26 mouse cellular contexts compared by ENCODE assay signal in genomic region chr10:69937291-69937921, GRCm38 (mm10).
DNase-seq lines count a peak whose midpoint lies in the region; TF ChIP-seq lines count a peak whose summit lies in the region.
"Had no signal": no experiment of that assay in that cellular context is flagged by ENCODE, and none has a peak within 500 bp of the region (broad histone marks: within the 10 kb centered on the region; RNA-seq: fewer than 3 reads in every experiment).

No protein-coding gene starts in this region.

- in situ Hi-C loops in CH12.LX (cut with MboI; ENCODE audit: low pct_ligation_motif_present, low pct_unique_long_range_greater_than_20kb, low sequenced_read_pairs) (no loop called here), ES-E14 (cut with MboI; ENCODE audit: low sequenced_read_pairs in 2 of 2, unreplicated experiment in 2 of 2) (no loop called here)

- TF ChIP-seq CTCF in liver, adult 2 months (IDR thresholded peaks at IDR 0.05; ENCODE audit: low read depth, low read length) = no peak
- no peak for TF ChIP-seq CTCF in CH12.LX (conservative IDR thresholded peaks at IDR 0.05 in 1 of 2, IDR thresholded peaks at IDR 0.05 in 1 of 2; ENCODE audit: low read depth in 2 of 2, low read length in 2 of 2)
- TF ChIP-seq CTCF in small intestine, adult 2 months (IDR thresholded peaks at IDR 0.05; ENCODE audit: extremely low read depth, insufficient read length, insufficient replicate concordance, low read depth, low read length) = no peak

- TF ChIP-seq POLR2A in liver, adult 2 months (IDR thresholded peaks at IDR 0.05; ENCODE audit: extremely low read depth, insufficient read depth, low read length) = no peak
- no peak for TF ChIP-seq POLR2A in CH12.LX (IDR thresholded peaks at IDR 0.05; ENCODE audit: low read depth, low read length)
- TF ChIP-seq POLR2A in small intestine, adult 2 months (IDR thresholded peaks at IDR 0.05; ENCODE audit: low read depth, low read length) = no peak

- DNase-seq in liver, adult 2 months (ENCODE audit: extremely low read depth, low read depth, low spot score) = peak; percentile 59
- DNase-seq in liver = no peak
- no peak for DNase-seq in CH12.LX (ENCODE audit: extremely low read depth)
- no peak for DNase-seq in ES-E14 (ENCODE audit: low read depth, low spot score)
- DNase-seq in limb, embryonic 10.5 days (ENCODE audit: low spot score) = no peak
- DNase-seq: adrenal gland, adult 2 months; adrenal gland, postnatal 14 days; cerebellum, adult 11 months; cerebellum, adult 8-10 months; cerebellum, postnatal 10 days; cerebellum, postnatal 36 days; embryo, embryonic 11 days; gastrocnemius, postnatal 25 days; heart, adult 2 months; heart, postnatal 14 days; heart, postnatal 4 days had no signal

- no peaks in the 10 kb centered on the region for H3K27me3 ChIP-seq in liver, adult 2 months (ENCODE audit: control insufficient read depth, insufficient read depth, low read length)
- H3K27me3 ChIP-seq in CH12.LX (replicated peaks) = no peaks in the 10 kb centered on the region
- H3K27me3 ChIP-seq in small intestine, adult 2 months (ENCODE audit: control insufficient read depth, insufficient read depth, low read length) = no peaks in the 10 kb centered on the region
- no peaks in the 10 kb centered on the region for H3K27me3 ChIP-seq in limb, embryonic 10.5 days (ENCODE audit: low read depth, poor library complexity, severe bottlenecking)
- H3K27me3 ChIP-seq: embryonic facial prominence, embryonic 13.5 days; forebrain, embryonic 12.5 days; forebrain, embryonic 15.5 days; heart, embryonic 13.5 days had no signal

- no peak for TF ChIP-seq EP300 in CH12.LX (IDR thresholded peaks at IDR 0.05; ENCODE audit: low read length)

- H3K27ac ChIP-seq in liver, adult 2 months (replicated peaks; ENCODE audit: insufficient read depth, low read depth, low read length) = no peak overlapping the region
- H3K27ac ChIP-seq in CH12.LX (ENCODE audit: insufficient read depth, low read depth) (no peak overlapping the region), ES-E14 (ENCODE audit: insufficient read depth, low read depth, low read length, poor library complexity, severe bottlenecking) (no peak overlapping the region)
- peak overlapping the region; percentile 45 for H3K27ac ChIP-seq in small intestine, adult 2 months (ENCODE audit: insufficient read depth, low read depth, low read length)
- H3K27ac ChIP-seq in limb, embryonic 10.5 days = no peak overlapping the region
- H3K27ac ChIP-seq: embryonic facial prominence, embryonic 10.5 days; embryonic facial prominence, embryonic 13.5 days; forebrain, embryonic 12.5 days; forebrain, embryonic 15.5 days; heart, adult 2 months; heart, embryonic 10.5 days; heart, embryonic 13.5 days; hindbrain, embryonic 14.5 days had no signal

- no peak overlapping the region for H3K4me3 ChIP-seq in liver, adult 2 months (ENCODE audit: insufficient read depth, low read depth, low read length)
- H3K4me3 ChIP-seq in CH12.LX (replicated peaks in 1 of 3; ENCODE audit: low read depth in 2 of 3, low read length in 2 of 3, poor library complexity in 1 of 3) (no peak overlapping the region), ES-E14 (ENCODE audit: insufficient read depth in 1 of 2, low read depth in 1 of 2, low read length in 2 of 2, poor library complexity in 1 of 2, severe bottlenecking in 1 of 2) (no peak overlapping the region)
- no peak overlapping the region for H3K4me3 ChIP-seq in small intestine, adult 2 months (ENCODE audit: low read depth, low read length)
- no peak overlapping the region for H3K4me3 ChIP-seq in limb, embryonic 10.5 days
- H3K4me3 ChIP-seq: embryonic facial prominence, embryonic 10.5 days; embryonic facial prominence, embryonic 13.5 days; erythroblast, embryonic 14.5 days; forebrain, embryonic 12.5 days; forebrain, embryonic 15.5 days; heart, adult 2 months; heart, embryonic 10.5 days; heart, embryonic 13.5 days had no signal

- H3K4me1 ChIP-seq in liver, adult 2 months (ENCODE audit: control insufficient read depth, insufficient read depth, low read length) = peaks cover 10% of the 10 kb centered on the region
- H3K4me1 ChIP-seq in CH12.LX (ENCODE audit: control insufficient read depth in 1 of 2, insufficient read depth in 2 of 2) = peaks cover 2 to 14% of the 10 kb centered on the region in 2 experiments; a peak in 1 of 4 replicates
- peaks cover 0 to 3% of the 10 kb centered on the region in 2 experiments; a peak in 2 of 4 replicates for H3K4me1 ChIP-seq in ES-E14 (ENCODE audit: control insufficient read depth in 2 of 2, insufficient read depth in 2 of 2, low read length in 2 of 2, poor library complexity in 1 of 2)
- H3K4me1 ChIP-seq in small intestine, adult 2 months (ENCODE audit: control insufficient read depth, insufficient read depth, insufficient read length, low read length) = peaks cover 19% of the 10 kb centered on the region; the same call in 1 of the 2 replicates
- H3K4me1 ChIP-seq in limb, embryonic 10.5 days = no peaks in the 10 kb centered on the region
- H3K4me1 ChIP-seq: embryonic facial prominence, embryonic 10.5 days; embryonic facial prominence, embryonic 13.5 days; forebrain, embryonic 12.5 days; forebrain, embryonic 15.5 days had no signal

- H3K4me2 ChIP-seq in CH12.LX (ENCODE audit: insufficient read depth, low read depth, poor library complexity, severe bottlenecking) = no peak overlapping the region
- H3K4me2 ChIP-seq: embryonic facial prominence, embryonic 13.5 days; forebrain, embryonic 12.5 days; forebrain, embryonic 15.5 days; heart, embryonic 13.5 days; hindbrain, embryonic 14.5 days had no signal

- no peak for TF ChIP-seq RAD21 in CH12.LX (IDR thresholded peaks at IDR 0.05; ENCODE audit: low read depth, low read length)

- dilution Hi-C loops in CH12.LX (cut with MboI; ENCODE audit: extremely low pct_ligation_motif_present, extremely low pct_unique_long_range_greater_than_20kb, low sequenced_read_pairs) = no loop called here

- H3K36me3 ChIP-seq in liver, adult 2 months (ENCODE audit: control insufficient read depth, insufficient read depth, low read length) = no peaks in the 10 kb centered on the region
- peaks cover 0 to 35% of the 10 kb centered on the region in 2 experiments for H3K36me3 ChIP-seq in CH12.LX (replicated peaks in 1 of 2; ENCODE audit: control insufficient read depth in 1 of 2, insufficient read depth in 1 of 2, low read length in 1 of 2)
- peaks cover 2% of the 10 kb centered on the region; the same call in 1 of the 2 replicates for H3K36me3 ChIP-seq in ES-E14 (ENCODE audit: control insufficient read depth, insufficient read depth, low read length, poor library complexity, severe bottlenecking)
- H3K36me3 ChIP-seq in small intestine, adult 2 months (ENCODE audit: control insufficient read depth, insufficient read depth, low read length) = no peaks in the 10 kb centered on the region
- peaks cover 40% of the 10 kb centered on the region for H3K36me3 ChIP-seq in limb, embryonic 10.5 days
- H3K36me3 ChIP-seq: forebrain, embryonic 12.5 days; G1E had no signal

- H3K9me3 ChIP-seq in CH12.LX (replicated peaks; ENCODE audit: low read length) (no peaks in the 10 kb centered on the region), ES-E14 (ENCODE audit: control insufficient read depth, insufficient read depth, low read depth, low read length) (no peaks in the 10 kb centered on the region)
- no peaks in the 10 kb centered on the region for H3K9me3 ChIP-seq in limb, embryonic 10.5 days (replicated peaks)
- H3K9me3 ChIP-seq: embryonic facial prominence, embryonic 10.5 days; forebrain, embryonic 12.5 days; forebrain, embryonic 15.5 days; heart, embryonic 10.5 days had no signal

- 71% methylated on average over 7 of the region's 7 CpGs for WGBS in liver, adult 2 months
- WGBS in small intestine, adult 2 months = 76% methylated on average over 7 of the region's 7 CpGs
- WGBS in limb, embryonic 10.5 days = 91% methylated on average over 7 of the region's 7 CpGs

- H3K79me2 ChIP-seq in liver, adult 2 months (ENCODE audit: control insufficient read depth, insufficient read depth, low read length) = no peaks in the 10 kb centered on the region
- no peaks in the 10 kb centered on the region for H3K79me2 ChIP-seq in CH12.LX (replicated peaks; ENCODE audit: control insufficient read depth, extremely low read depth, insufficient read depth, poor library complexity, severe bottlenecking)

- H3K9ac ChIP-seq in liver, adult 2 months (ENCODE audit: low read depth, low read length) = no peak overlapping the region
- H3K9ac ChIP-seq in CH12.LX (ENCODE audit: insufficient read depth, low read depth) (no peak overlapping the region), ES-E14 (ENCODE audit: insufficient read depth, low read depth, low read length, poor library complexity, severe bottlenecking) (no peak overlapping the region)
- H3K9ac ChIP-seq: embryonic facial prominence, embryonic 13.5 days; forebrain, embryonic 12.5 days; forebrain, embryonic 15.5 days; heart, embryonic 13.5 days; hindbrain, embryonic 14.5 days had no signal

TF ChIP-seq in CH12.LX, 34 proteins besides CTCF, POLR2A, EP300 and RAD21:
- TF ChIP-seq CHD1 (IDR thresholded peaks at IDR 0.05; ENCODE audit: low read depth, low read length) = no peak
- no peak for TF ChIP-seq ZKSCAN1 (IDR thresholded peaks at IDR 0.05; ENCODE audit: borderline replicate concordance, low read depth, low read length)
- TF ChIP-seq USF1 (IDR thresholded peaks at IDR 0.05; ENCODE audit: low read depth, low read length) = no peak
- TF ChIP-seq MAFK (IDR thresholded peaks at IDR 0.05; ENCODE audit: insufficient replicate concordance, low read length) = peak; percentile 82
TF ChIP-seq in CH12.LX: peak in this region for 1.

TF ChIP-seq in ES-E14, 5 proteins besides CTCF, POLR2A, EP300 and RAD21:
- no peak for TF ChIP-seq ZNF384 (IDR thresholded peaks at IDR 0.05; ENCODE audit: low read depth, low read length)
- peak; percentile 96 for TF ChIP-seq MAFK (IDR thresholded peaks at IDR 0.05; ENCODE audit: insufficient read depth, low read depth, low read length)
TF ChIP-seq in ES-E14: peak in this region for 1.
